Comparison of ENCODE assay signal across 33 mouse cellular contexts in the genomic region with DNA sequence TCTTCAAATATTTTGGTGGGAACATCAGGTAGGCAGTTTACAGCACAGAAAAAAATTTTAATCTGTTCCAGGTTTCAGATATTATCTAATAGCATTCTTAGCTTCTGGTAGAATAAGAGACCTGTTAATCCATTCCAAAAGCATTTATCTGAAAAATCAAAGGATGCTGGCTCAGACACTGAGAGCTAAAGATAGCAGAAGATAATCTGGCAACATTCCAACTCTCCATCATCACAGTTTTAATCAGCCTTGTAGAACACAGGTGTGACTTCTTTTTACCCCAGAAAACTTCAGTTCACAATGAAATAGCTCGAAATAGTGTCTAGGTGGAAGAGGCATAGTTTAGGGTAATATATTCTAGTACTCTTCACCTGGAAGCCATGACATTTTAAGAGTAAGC.
"Had no signal": no experiment of that assay in that cellular context is flagged by ENCODE, and none has a peak within 500 bp of the region (broad histone marks: within the 10 kb centered on the region; RNA-seq: fewer than 3 reads in every experiment).

No protein-coding gene starts in this region.

- H3K27me3 ChIP-seq: heart, embryonic 12.5 days; heart, embryonic 13.5 days; heart, embryonic 15.5 days; hindbrain, embryonic 15.5 days; intestine, embryonic 15.5 days; kidney, embryonic 15.5 days had no signal

- H3K4me3 ChIP-seq: heart, embryonic 12.5 days; heart, embryonic 13.5 days; heart, embryonic 15.5 days; hindbrain, embryonic 10.5 days; hindbrain, embryonic 13.5 days; hindbrain, embryonic 15.5 days; intestine, embryonic 15.5 days; kidney, embryonic 15.5 days; layer of hippocampus, adult 2 months; left cerebral cortex, adult 2 months had no signal

- H3K9me3 ChIP-seq: heart, embryonic 15.5 days; hindbrain, embryonic 10.5 days; hindbrain, embryonic 13.5 days; hindbrain, embryonic 15.5 days; intestine, embryonic 15.5 days; kidney, embryonic 15.5 days had no signal

- H3K4me1 ChIP-seq: hindbrain, embryonic 10.5 days; hindbrain, embryonic 13.5 days; hindbrain, embryonic 15.5 days; intestine, embryonic 15.5 days had no signal

- H3K9ac ChIP-seq: heart, embryonic 12.5 days; heart, embryonic 13.5 days; heart, embryonic 15.5 days; hindbrain, embryonic 13.5 days; hindbrain, embryonic 14.5 days; hindbrain, embryonic 15.5 days; intestine, embryonic 15.5 days; kidney, embryonic 15.5 days had no signal

- H3K4me2 ChIP-seq: heart, embryonic 11.5 days; heart, embryonic 12.5 days; heart, embryonic 13.5 days; heart, embryonic 15.5 days; hindbrain, embryonic 13.5 days; hindbrain, embryonic 14.5 days; hindbrain, embryonic 15.5 days; intestine, embryonic 15.5 days; kidney, embryonic 15.5 days had no signal

- DNase-seq: heart, postnatal 10 days; heart, postnatal 14 days; heart, postnatal 36 days; heart, postnatal 4 days; kidney, adult 11 months; kidney, adult 18-20 months; kidney, adult 8-10 months; kidney, adult 9 months; kidney, postnatal 10 days; kidney, postnatal 14 days; kidney, postnatal 25 days; kidney, postnatal 36 days; kidney, postnatal 4 days; layer of hippocampus, adult 9-11 months; layer of hippocampus, postnatal 36 days had no signal

- H3K27ac ChIP-seq: heart, embryonic 13.5 days; heart, embryonic 15.5 days; hindbrain, embryonic 10.5 days; hindbrain, embryonic 13.5 days; hindbrain, embryonic 14.5 days; hindbrain, embryonic 15.5 days; hindbrain, postnatal 0 days; intestine, embryonic 15.5 days; kidney, embryonic 15.5 days; kidney, postnatal 0 days; left cerebral cortex, adult 2 months had no signal

- H3K36me3 ChIP-seq: heart, embryonic 12.5 days; heart, embryonic 13.5 days; heart, embryonic 15.5 days; hindbrain, embryonic 10.5 days; hindbrain, embryonic 13.5 days; hindbrain, embryonic 15.5 days; intestine, embryonic 15.5 days; kidney, embryonic 15.5 days had no signal

- ATAC-seq: hindbrain, embryonic 16.5 days; hindbrain, postnatal 0 days; inflammation-experienced regulatory T-cells, adult 6 months; intestine, embryonic 15.5 days; intestine, embryonic 16.5 days; intestine, postnatal 0 days had no signal
